Mouse (Mus musculus) central nervous system, embryonic 18 days (tissue): ENCODE data around the gene Rad54l2. TPM values are rescaled to one million over a fixed set of nuclear protein-coding genes. Genes with fewer than 3 reads are reported as not detected.

ENCODE experiments used
- polyA plus RNA-seq: library from polyadenylated mRNA; depleted of rRNA; stranded (reverse); fragments of >200 nt; gene quantifications from 2 replicates; pipeline ENCODE4 v1.2.3, GENCODE M21; 2012; rRNA removed

Rad54l2 gene
- 9.5 and 10.3 TPM in 2 replicates for polyA plus RNA-seq

DNA sequence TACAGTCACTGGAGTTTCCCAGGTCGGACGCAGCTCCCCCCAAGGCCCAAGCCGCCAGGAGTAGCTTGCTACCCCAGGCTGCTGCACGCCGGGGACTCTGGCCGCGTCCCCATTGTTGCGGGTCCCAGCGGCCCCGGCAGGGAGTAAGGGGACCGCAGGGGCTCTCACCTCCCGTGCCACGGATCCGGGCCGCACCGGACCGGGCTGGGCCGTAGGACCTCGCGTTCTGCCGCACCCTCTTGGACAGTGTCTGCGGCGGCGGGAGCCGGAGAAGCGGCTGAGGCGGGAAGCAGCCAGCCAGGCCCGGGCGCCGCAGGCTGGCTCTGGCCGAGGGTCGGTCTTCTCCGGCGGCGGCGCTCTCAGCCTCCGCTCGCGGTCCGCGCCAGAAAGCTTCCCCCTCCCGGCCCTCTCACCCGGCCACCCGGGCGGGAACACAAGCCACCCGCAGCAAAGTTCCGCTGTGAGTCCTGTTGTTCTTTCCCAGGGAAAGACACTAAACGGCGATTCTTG lies at the start of gene Rad54l2:
Gene Rad54l2, minus strand, starts transcription at position 383 of the 510 bp plus-strand sequence.

DNA sequence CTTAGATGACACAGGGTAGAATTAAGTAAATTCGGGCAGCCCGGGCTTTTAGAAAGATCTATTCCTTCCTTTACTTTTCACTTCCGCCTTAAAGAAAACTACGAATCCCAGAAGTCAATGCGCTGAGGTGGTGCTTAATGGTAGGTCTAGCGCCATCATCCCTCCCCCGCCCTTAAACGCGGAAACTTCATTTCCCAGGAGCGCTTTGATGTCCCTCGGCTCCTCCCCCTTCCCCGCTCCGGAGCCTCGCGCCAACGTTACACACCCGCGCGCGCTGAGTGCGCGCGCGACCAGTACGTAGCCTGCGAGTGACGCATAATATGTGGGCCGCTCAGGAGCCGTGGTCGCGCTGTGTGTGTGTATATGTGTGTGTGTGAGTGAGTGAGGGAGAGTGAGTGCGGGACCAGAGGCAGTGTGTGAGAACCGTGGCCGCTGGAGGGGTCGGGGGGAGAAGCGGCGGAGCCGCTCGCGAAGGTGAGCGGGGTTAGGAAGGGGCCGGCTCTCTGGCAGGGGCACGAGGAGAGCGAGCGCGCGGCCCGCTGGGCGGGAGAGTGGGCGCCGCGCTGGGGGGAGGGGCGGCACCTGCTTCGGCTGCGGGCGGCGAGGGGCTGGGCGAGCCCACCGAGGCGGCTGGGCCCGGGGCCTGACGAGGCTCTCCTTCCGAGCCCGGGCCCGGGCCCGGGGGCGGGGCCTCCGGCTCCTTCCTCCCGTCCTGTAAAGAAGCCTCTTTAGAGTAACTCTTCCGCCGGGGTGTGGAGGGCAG lies 32.8 kb upstream of the Rad54l2 start, which contains the start of gene Dcaf1:
Gene Dcaf1, plus strand, starts transcription at position 257 of the 763 bp plus-strand sequence.

DNA sequence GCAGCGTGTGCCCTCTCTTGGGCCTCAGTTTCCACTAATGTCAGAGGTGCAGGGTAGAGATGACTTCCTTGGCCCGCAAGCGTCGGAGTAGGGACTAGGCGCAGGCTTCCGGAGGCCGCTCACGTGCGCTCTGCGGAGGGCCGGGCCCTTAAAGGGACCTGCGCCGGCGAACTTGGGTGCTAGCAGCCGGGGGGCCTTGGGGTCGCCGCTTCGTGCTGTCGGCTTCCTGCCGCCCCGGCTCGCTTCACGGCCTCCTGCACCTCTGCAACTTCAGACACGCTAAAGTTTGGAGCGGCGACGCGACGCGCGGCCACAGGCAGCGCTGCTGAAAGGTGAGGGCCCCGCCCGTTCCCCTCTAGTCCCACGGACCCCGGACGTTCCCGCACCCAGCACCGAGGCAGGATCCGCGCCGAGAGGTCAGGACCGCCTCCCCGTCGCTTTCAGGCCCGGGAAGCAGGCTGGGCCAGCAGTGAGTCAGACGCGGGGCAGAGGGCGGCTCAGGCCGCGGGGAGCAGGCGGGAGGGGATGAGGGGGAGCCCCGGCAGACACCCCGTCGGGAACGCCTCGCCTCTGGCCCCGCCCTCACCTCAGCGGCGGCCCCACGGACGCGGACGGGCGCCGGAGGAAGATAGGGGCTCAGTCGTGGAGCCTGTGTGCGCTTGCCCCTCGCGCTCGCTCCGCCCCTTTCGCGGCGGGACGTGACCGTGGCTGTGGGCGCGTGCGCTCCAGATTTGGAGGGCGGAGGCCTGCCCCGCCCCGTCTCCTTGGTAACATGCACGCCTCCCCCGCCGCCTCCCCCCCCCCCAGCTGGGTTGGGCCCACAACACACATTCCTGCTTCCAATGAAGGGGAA lies 103.5 kb downstream of the Rad54l2 start, which contains the start of gene Tex264:
Gene Tex264, minus strand, starts transcription at position 679 of the 853 bp plus-strand sequence.

DNA sequence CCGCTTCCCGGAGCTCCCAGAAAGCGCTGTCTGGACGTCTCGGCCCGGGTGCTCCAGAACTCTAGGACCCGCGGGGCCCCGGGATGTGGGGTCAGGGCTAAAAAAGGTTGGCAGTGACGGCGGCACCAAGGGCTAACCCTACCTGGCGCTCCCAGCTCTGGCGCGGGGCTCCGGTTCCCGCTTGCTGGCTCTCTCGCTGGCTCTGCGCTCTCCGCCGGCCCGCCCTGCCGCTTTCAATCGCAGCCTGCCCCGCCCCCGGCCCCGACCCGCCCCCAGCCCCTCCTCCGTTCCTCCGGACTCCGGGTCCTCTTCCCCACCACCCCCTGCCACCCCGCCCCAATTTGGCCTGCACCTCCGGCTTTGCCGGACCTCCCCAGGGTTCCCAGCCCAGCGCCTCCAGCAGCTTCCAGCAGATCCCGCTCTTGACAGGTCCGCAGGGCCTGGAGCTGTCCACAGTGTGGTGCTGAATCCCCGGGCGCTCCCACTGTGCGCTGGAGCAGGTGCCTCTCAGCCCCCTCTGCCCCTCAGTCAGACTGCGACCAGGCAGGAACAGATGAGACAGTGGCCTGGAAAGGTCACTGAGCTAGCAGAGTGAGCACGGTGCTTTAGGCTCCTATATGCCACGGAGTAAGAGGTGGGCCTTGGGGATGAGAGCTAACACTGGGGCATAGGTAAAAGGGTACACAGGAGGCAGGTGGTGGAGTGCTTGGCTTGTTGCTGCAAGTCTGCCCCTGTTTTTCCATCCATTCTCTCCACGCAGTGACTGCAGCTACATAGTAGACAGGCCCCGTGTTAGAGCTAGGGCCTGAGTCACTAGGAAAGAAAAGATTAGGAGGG lies 132.9 kb downstream of the Rad54l2 start, which contains the start of gene Grm2:
Gene Grm2, minus strand, starts transcription at position 199 of the 837 bp plus-strand sequence.

Other genes starting within 250 kb of the Rad54l2 start
- gene Iqcf3, start 227.6 kb downstream of the Rad54l2 start, polyA plus RNA-seq, result not detected in 2 replicates
- gene Iqcf4, start 218.2 kb downstream of the Rad54l2 start, polyA plus RNA-seq, result not detected in 2 replicates
- not detected in 2 replicates for gene Iqcf6, start 162.6 kb downstream of the Rad54l2 start, polyA plus RNA-seq
- 19.3 and 22.2 TPM in 2 replicates for gene Grm2, start 133.1 kb downstream of the Rad54l2 start, polyA plus RNA-seq
- gene Tex264, start 103.3 kb downstream of the Rad54l2 start, polyA plus RNA-seq, result 69.3 and 72.1 TPM in 2 replicates
- gene Dcaf1, start 32.7 kb upstream of the Rad54l2 start, polyA plus RNA-seq, result 27.2 and 27.9 TPM in 2 replicates
- 27.3 and 28.8 TPM in 2 replicates for gene Rbm15b, start 98.2 kb upstream of the Rad54l2 start, polyA plus RNA-seq
- 82.8 and 86.3 TPM in 2 replicates for gene Manf, start 102.8 kb upstream of the Rad54l2 start, polyA plus RNA-seq